Mouse (Mus musculus): ENCODE measurements around the gene C1ra. TPM values are rescaled to one million over a fixed set of nuclear protein-coding genes. Genes with fewer than 3 reads are reported as not detected.
"Not testable (repeated sequence)": the region's sequence is repeated elsewhere in the genome, so short reads cannot be mapped to it uniquely, and the experiment has no call there.

Gene C1ra
- polyA plus RNA-seq, 1 experiment: 2.1 TPM

- H3K4me1 ChIP-seq (ENCODE audit: control insufficient read depth, insufficient read depth, low read length); H3K27ac ChIP-seq (ENCODE audit: insufficient read depth, low read length); H3K4me3 ChIP-seq (ENCODE audit: insufficient read depth, low read length): not testable (repeated sequence)
- peak; percentile 46 for TF ChIP-seq CTCF (IDR thresholded peaks at IDR 0.05; ENCODE audit: extremely low read depth, insufficient read depth, low read length)
Measured at GRCm38 (mm10) chr6:124542284-124542683, 30.1 kb downstream of the C1ra start, which contains the start of gene C1s1. Gene C1s1, minus strand, starts transcription at chr6:124542359.

DNA sequence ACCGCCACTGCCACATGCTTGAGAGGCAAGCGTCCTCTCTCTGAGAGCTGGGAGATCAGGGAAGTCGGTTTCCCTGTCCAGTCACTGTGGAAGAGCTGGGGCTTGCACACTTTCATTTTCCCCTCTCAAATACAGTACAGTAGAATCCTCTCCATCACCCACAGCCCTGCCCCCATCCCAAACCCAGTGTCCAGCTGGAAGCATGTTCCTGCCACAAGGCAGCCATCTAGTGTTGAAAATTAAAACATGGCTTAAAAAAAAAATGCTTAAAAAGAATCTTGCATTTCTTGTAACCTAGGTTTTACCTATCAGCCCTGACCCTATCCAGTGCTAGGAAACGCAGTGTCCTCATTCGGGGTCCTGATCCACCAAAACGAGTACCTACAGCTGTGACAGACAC, 32.3 kb downstream of the C1ra start:
- Histone ChIP-seq H3K4me3 (ENCODE audit: insufficient read depth, low read length) (no peak overlapping the region), H3K4me1 (ENCODE audit: control insufficient read depth, insufficient read depth, low read length) (no peaks in the 10 kb centered on the region), H3K27ac (ENCODE audit: insufficient read depth, low read length) (no peak overlapping the region)
- TF ChIP-seq CTCF (IDR thresholded peaks at IDR 0.05; ENCODE audit: extremely low read depth, insufficient read depth, low read length): no peak
- TF ChIP-seq POLR2A (IDR thresholded peaks at IDR 0.05; ENCODE audit: extremely low read depth, insufficient read depth, low read length): no peak

- TF ChIP-seq CTCF (IDR thresholded peaks at IDR 0.05; ENCODE audit: extremely low read depth, insufficient read depth, low read length): no peak
- no peak for TF ChIP-seq POLR2A (IDR thresholded peaks at IDR 0.05; ENCODE audit: extremely low read depth, insufficient read depth, low read length)
- no peak overlapping the region for H3K27ac ChIP-seq (ENCODE audit: insufficient read depth, low read length)
- H3K4me3 ChIP-seq (ENCODE audit: insufficient read depth, low read length): no peak overlapping the region
- no peaks in the 10 kb centered on the region for H3K4me1 ChIP-seq (ENCODE audit: control insufficient read depth, insufficient read depth, low read length)
Measured at GRCm38 (mm10) chr6:124545425-124545824, 33.2 kb downstream of the C1ra start.

GRCm38 (mm10) chr6:124547979-124548378, 35.8 kb downstream of the C1ra start:
- H3K4me3 ChIP-seq (ENCODE audit: insufficient read depth, low read length); H3K27ac ChIP-seq (ENCODE audit: insufficient read depth, low read length); H3K4me1 ChIP-seq (ENCODE audit: control insufficient read depth, insufficient read depth, low read length): not testable (repeated sequence)

DNA sequence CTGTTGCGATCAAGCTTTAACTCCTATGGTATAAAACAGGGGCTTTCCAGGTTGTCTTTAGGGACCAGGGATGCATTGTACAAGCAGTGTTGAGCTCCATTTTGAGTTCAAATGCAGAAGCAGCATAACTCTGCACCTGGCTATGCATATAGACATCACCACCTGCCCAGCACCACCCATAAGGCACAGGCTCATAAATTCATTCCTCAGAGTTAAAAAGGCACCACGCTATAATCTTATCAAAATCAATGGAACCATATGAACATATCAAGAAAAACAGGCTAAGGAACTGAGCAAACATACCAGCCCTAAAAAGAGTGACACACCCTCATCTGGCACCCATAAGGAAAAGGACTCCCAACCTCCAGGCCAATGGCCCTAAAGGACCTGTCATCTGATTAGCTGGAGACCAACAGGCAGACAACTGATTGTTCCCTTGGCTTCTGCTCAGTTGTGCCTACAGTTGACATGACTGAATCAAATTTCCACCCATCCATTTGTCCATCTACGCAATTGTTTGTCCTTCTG, 36.9 kb downstream of the C1ra start:
- Histone ChIP-seq H3K4me1 (ENCODE audit: control insufficient read depth, insufficient read depth, low read length) (no peaks in the 10 kb centered on the region), H3K27ac (ENCODE audit: insufficient read depth, low read length) (no peak overlapping the region), H3K4me3 (ENCODE audit: insufficient read depth, low read length) (no peak overlapping the region)
- no peak for TF ChIP-seq CTCF (IDR thresholded peaks at IDR 0.05; ENCODE audit: extremely low read depth, insufficient read depth, low read length)
- TF ChIP-seq POLR2A (IDR thresholded peaks at IDR 0.05; ENCODE audit: extremely low read depth, insufficient read depth, low read length): no peak

DNA sequence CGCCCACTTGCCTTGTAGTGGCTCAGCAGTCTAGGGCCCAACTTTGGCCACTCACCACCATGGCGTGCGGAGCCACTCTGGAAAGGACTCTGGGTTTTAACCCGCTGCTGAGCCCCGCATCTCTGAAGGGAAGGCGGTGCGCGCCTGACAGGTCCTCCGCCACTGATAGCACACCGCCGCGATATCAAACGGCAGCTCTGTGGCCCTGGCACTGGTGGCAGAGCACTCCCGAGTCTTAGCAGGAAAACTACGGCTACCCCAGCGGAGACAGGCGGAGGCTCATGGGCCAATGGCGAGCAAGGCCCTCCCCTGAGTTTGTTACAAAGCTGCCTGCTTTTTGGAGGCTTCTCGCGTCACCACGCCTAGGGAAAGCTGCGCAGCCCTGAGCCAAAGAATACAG, 40.6 kb downstream of the C1ra start:
- Histone ChIP-seq H3K27ac (ENCODE audit: insufficient read depth, low read length) (no peak overlapping the region), H3K4me3 (ENCODE audit: insufficient read depth, low read length) (no peak overlapping the region), H3K4me1 (ENCODE audit: control insufficient read depth, insufficient read depth, low read length) (no peaks in the 10 kb centered on the region)
- TF ChIP-seq POLR2A (IDR thresholded peaks at IDR 0.05; ENCODE audit: extremely low read depth, insufficient read depth, low read length): no peak
- no peak for TF ChIP-seq CTCF (IDR thresholded peaks at IDR 0.05; ENCODE audit: extremely low read depth, insufficient read depth, low read length)

DNA sequence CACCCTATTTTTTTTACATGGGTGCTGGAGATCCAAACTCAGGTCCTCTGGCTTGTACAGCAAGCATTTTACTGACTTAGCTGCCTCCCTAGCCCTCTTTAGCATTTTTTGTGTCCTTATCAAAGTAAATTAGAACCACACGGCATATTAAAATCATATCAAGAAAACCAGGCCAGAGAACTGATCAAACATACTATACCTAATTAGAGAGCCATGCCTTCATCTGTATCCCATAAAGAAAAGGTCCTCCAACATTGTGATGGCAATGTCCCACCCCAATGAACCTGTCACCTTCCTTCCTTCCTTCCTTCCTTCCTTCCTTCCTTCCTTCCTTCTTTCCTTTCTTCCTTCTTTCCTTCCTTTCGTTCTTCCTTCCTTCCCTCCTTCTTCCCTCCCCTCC, 43.8 kb downstream of the C1ra start:
- not testable (repeated sequence) for H3K4me1 ChIP-seq (ENCODE audit: control insufficient read depth, insufficient read depth, low read length); H3K4me3 ChIP-seq (ENCODE audit: insufficient read depth, low read length); H3K27ac ChIP-seq (ENCODE audit: insufficient read depth, low read length)

GRCm38 (mm10) chr6:124561156-124561555, 49.0 kb downstream of the C1ra start:
- H3K27ac ChIP-seq (ENCODE audit: insufficient read depth, low read length); H3K4me1 ChIP-seq (ENCODE audit: control insufficient read depth, insufficient read depth, low read length); H3K4me3 ChIP-seq (ENCODE audit: insufficient read depth, low read length): not testable (repeated sequence)

GRCm38 (mm10) chr6:124561611-124562010, 49.4 kb downstream of the C1ra start:
- H3K4me3 ChIP-seq (ENCODE audit: insufficient read depth, low read length); H3K4me1 ChIP-seq (ENCODE audit: control insufficient read depth, insufficient read depth, low read length): not testable (repeated sequence)

DNA sequence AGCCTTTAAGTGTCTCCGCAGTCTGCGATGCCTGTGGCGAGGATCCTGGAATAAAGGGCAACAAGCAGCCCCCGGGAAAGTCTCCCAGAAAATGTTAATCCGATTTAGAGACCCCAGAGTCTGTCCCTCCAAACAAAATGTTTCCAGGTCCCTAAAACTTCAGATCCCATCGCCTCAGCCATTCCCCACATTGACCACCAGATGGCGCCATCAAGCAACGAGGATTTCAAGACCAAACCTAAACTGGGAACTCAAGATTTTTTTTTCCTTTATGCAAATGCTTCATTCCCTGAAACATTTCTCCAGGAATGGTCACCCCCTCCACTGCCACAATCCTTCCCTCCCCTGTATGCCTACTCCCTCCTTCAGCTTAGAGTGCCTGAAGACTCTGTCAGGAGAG, 57.8 kb downstream of the C1ra start, which contains the start of gene C1rb:
C1rb (plus strand) TSS at position 269 of the 400 bp plus-strand sequence.
- no peak within 1 kb of the TSS for H3K27ac ChIP-seq (ENCODE audit: insufficient read depth, low read length)
- TF ChIP-seq POLR2A (IDR thresholded peaks at IDR 0.05; ENCODE audit: extremely low read depth, insufficient read depth, low read length): no peak
- peak; percentile 70 for TF ChIP-seq CTCF (IDR thresholded peaks at IDR 0.05; ENCODE audit: extremely low read depth, insufficient read depth, low read length)
- H3K4me1 ChIP-seq (ENCODE audit: control insufficient read depth, insufficient read depth, low read length): no peaks in the 10 kb centered on the region
- no peak within 1 kb of the TSS for H3K4me3 ChIP-seq (ENCODE audit: insufficient read depth, low read length)

More at GRCm38 (mm10) chr6:124561611-124562010, 49.4 kb downstream of the C1ra start:
- not testable (repeated sequence) for H3K27ac ChIP-seq (ENCODE audit: insufficient read depth, low read length)

Other genes with a start within 250 kb of the C1ra start
- gene Cd163, start 207.7 kb upstream of the C1ra start, polyA plus RNA-seq (2012; rRNA removed): 0.35 and 0.44 TPM in 2 replicates
- 53.7 and 60.7 TPM in 2 replicates for gene Pex5, start 97.3 kb upstream of the C1ra start, polyA plus RNA-seq (2012; rRNA removed)
- gene Clstn3, start 47.6 kb upstream of the C1ra start, polyA plus RNA-seq (2012; rRNA removed): 280 TPM in 2 replicates
- gene C1rl, start 19.3 kb upstream of the C1ra start, polyA plus RNA-seq (2012; rRNA removed): 0.19 and 0.38 TPM in 2 replicates
- gene C1s1, start 30.0 kb downstream of the C1ra start, polyA plus RNA-seq (2012; rRNA removed): 4.0 and 4.4 TPM in 2 replicates
- not detected in 2 replicates for gene C1rb, start 57.9 kb downstream of the C1ra start, polyA plus RNA-seq (2012; rRNA removed)
- gene C1s2, start 123.7 kb downstream of the C1ra start, polyA plus RNA-seq (2012; rRNA removed): 0.29 and 0.34 TPM in 2 replicates
- gene Lpcat3, start 150.6 kb downstream of the C1ra start, polyA plus RNA-seq (2012; rRNA removed): 45.3 and 47.6 TPM in 2 replicates
- gene Emg1, start 199.8 kb downstream of the C1ra start, polyA plus RNA-seq (2012; rRNA removed): 57.3 and 58.3 TPM in 2 replicates
- 104 and 105 TPM in 2 replicates for gene Phb2, start 199.9 kb downstream of the C1ra start, polyA plus RNA-seq (2012; rRNA removed)
- 6.3 and 6.5 TPM in 2 replicates for gene Ptpn6, start 226.3 kb downstream of the C1ra start, polyA plus RNA-seq (2012; rRNA removed)
- gene Grcc10, start 229.0 kb downstream of the C1ra start, polyA plus RNA-seq (2012; rRNA removed): 340 and 352 TPM in 2 replicates
- gene Gm45234, start 243.6 kb downstream of the C1ra start, polyA plus RNA-seq (2012; rRNA removed): not detected in 2 replicates
- 60.7 and 63.3 TPM in 2 replicates for gene Atn1, start 244.1 kb downstream of the C1ra start, polyA plus RNA-seq (2012; rRNA removed)